Mouse (Mus musculus) liver, embryonic 14.5 days (tissue): ENCODE measurements around the gene Oxa1l. TPM values are rescaled to one million over a fixed set of nuclear protein-coding genes. Genes with fewer than 3 reads are reported as not detected.

Experiments
- ATAC-seq: fragments of 200-750 bp; cut with Nextera tagmentation; 2 replicates; pipeline ENCODE4 v1.8.0; 2017; ENCODE audit warnings: moderate number of reproducible peaks, mild to moderate bottlenecking, moderate library complexity; ENCODE audit not compliant: insufficient read depth
- DNase-seq, 3 experiments: peaks; one replicate each; pipeline ENCODE4 v3.0.0-alpha.2; 2012 to 2013; ENCODE audit warnings: low read depth in 3 of 3, low spot score in 3 of 3
- H3K27ac ChIP-seq: fragments of 300-500 bp; sonication (generic); 2 replicates; pipeline ENCODE4 v1.5.1; 2014; ENCODE audit warnings: moderate library complexity, mild to moderate bottlenecking, control low read depth, inconsistent platforms
- H3K27me3 ChIP-seq: fragments of 300-500 bp; sonication (generic); 2 replicates; pipeline ENCODE4 v1.6.1; 2014; ENCODE audit warnings: mild to moderate bottlenecking, low read length, moderate library complexity; ENCODE audit not compliant: control insufficient read depth, insufficient read depth
- H3K36me3 ChIP-seq: fragments of 300-500 bp; sonication (generic); replicated peaks from 2 replicates; pipeline ENCODE4 v1.6.1; 2014; ENCODE audit warnings: low read depth; ENCODE audit not compliant: control insufficient read depth, insufficient read depth
- H3K4me1 ChIP-seq, 2 experiments: fragments of 200-500 bp in 1 of 2; fragments of 300-500 bp in 1 of 2; sonication (generic) in 1 of 2; replicated peaks; 2 replicates each; pipeline ENCODE4 v1.6.1; 2012 to 2014; ENCODE audit warnings: antibody characterized with exemption in 1 of 2, inconsistent platforms in 1 of 2, low read length in 1 of 2; ENCODE audit not compliant: control insufficient read depth in 2 of 2, insufficient read depth in 2 of 2
- H3K4me2 ChIP-seq: fragments of 300-500 bp; sonication (generic); 2 replicates; pipeline ENCODE4 v1.6.1; 2014; ENCODE audit warnings: low read depth, mild to moderate bottlenecking, control low read depth, moderate library complexity
- H3K4me3 ChIP-seq, 2 experiments: fragments of 200-500 bp in 1 of 2; fragments of 300-500 bp in 1 of 2; sonication (generic) in 1 of 2; 2 replicates each; pipeline ENCODE4 v1.5.1; 2012 to 2014; ENCODE audit warnings: low read depth in 2 of 2, low read length in 2 of 2, mild to moderate bottlenecking in 2 of 2, control low read depth in 1 of 2, inconsistent platforms in 1 of 2, moderate library complexity in 1 of 2; ENCODE audit not compliant: insufficient read depth in 1 of 2
- H3K9ac ChIP-seq: fragments of 300-500 bp; sonication (generic); replicated peaks from 2 replicates; pipeline ENCODE4 v1.6.1; 2014; ENCODE audit warnings: mild to moderate bottlenecking, control low read depth, moderate library complexity
- H3K9me3 ChIP-seq: fragments of 300-500 bp; sonication (generic); 2 replicates; pipeline ENCODE4 v1.6.1; 2016; ENCODE audit warnings: low read length, mixed read lengths; ENCODE audit not compliant: control insufficient read depth
- CTCF ChIP-seq: IDR thresholded peaks from 2 replicates; pipeline ENCODE4 v1.5.1; 2016; ENCODE audit warnings: antibody characterized with exemption, low read depth, control low read depth
- EP300 ChIP-seq: IDR thresholded peaks from 2 replicates; pipeline ENCODE4 v1.6.1; 2016; ENCODE audit warnings: antibody characterized with exemption, low read depth
- WGBS: fragments of 180-500 bp; shearing (Covaris S2); extraction: QIAGEN DNeasy Blood & Tissue Kit; methylation state at CpG from one replicate; pipeline ENCODE4 v1.1.7; 2014; ENCODE audit not compliant: insufficient replicate concordance; 5-methylcytosine and 5-hydroxymethylcytosine counted together
- polyA plus RNA-seq, 2 experiments: library from polyadenylated mRNA; depleted of rRNA in 1 of 2; stranded (reverse) in 1 of 2; unstranded in 1 of 2; fragments of >200 nt; fragmentation: Nextera tagmentation in 1 of 2; extraction: Ambion mirVana in 1 of 2; gene quantifications; 2 replicates each; pipeline versions ENCODE4 v1.2.1 to v1.2.3; 2012 to 2014

The Oxa1l gene
- polyA plus RNA-seq, 2 experiments = 17.4 to 27.9 TPM

GRCm38 (mm10) chr14:54390843-54391242 is 30.2 kb downstream of the Oxa1l start:
- ATAC-seq = no peak
- TF ChIP-seq EP300 (no peak), CTCF (no peak)
- Histone ChIP-seq H3K4me2 (no peak overlapping the region), H3K27me3 (no peaks in the 10 kb centered on the region), H3K9me3 (no peaks in the 10 kb centered on the region), H3K27ac (no peak overlapping the region), H3K36me3 (no peaks in the 10 kb centered on the region), H3K4me1 (no peaks in the 10 kb centered on the region), H3K4me3 (no peak overlapping the region), H3K9ac (no peak overlapping the region)
- 53% methylated on average over 6 of the region's 6 CpGs for WGBS
- DNase-seq = no peak

- no peaks in the 10 kb centered on the region for H3K27me3 ChIP-seq
- ATAC-seq (no peak), DNase-seq (no peak)
- TF ChIP-seq CTCF (no peak), EP300 (no peak)
- H3K4me3 ChIP-seq = no peak overlapping the region
- H3K36me3 ChIP-seq = no peaks in the 10 kb centered on the region
- no peak overlapping the region for H3K9ac ChIP-seq
- no peaks in the 10 kb centered on the region for H3K4me1 ChIP-seq
- no peaks in the 10 kb centered on the region for H3K9me3 ChIP-seq
- H3K27ac ChIP-seq = no peak overlapping the region
- 51% methylated on average over 3 of the region's 3 CpGs for WGBS
- no peak overlapping the region for H3K4me2 ChIP-seq
Measured at GRCm38 (mm10) chr14:54393794-54394193, 33.2 kb downstream of the Oxa1l start.

GRCm38 (mm10) chr14:54394309-54394708 is 33.7 kb downstream of the Oxa1l start:
- Histone ChIP-seq H3K9ac (no peak overlapping the region), H3K27ac (no peak overlapping the region), H3K4me3 (no peak overlapping the region), H3K4me1 (peaks cover 0 to 3% of the 10 kb centered on the region in 2 experiments; a peak in 1 of 4 replicates), H3K27me3 (no peaks in the 10 kb centered on the region), H3K9me3 (no peaks in the 10 kb centered on the region), H3K4me2 (no peak overlapping the region), H3K36me3 (no peaks in the 10 kb centered on the region)
- ATAC-seq = no peak
- DNase-seq = no peak
- TF ChIP-seq CTCF = no peak
- TF ChIP-seq EP300 = no peak

GRCm38 (mm10) chr14:54396685-54397084 is 36.1 kb downstream of the Oxa1l start:
- Histone ChIP-seq H3K4me1 (peaks cover 0 to 5% of the 10 kb centered on the region in 2 experiments; a peak in 1 of 4 replicates), H3K27me3 (no peaks in the 10 kb centered on the region), H3K9me3 (no peaks in the 10 kb centered on the region), H3K36me3 (no peaks in the 10 kb centered on the region), H3K4me2 (no peak overlapping the region), H3K9ac (no peak overlapping the region), H3K27ac (no peak overlapping the region), H3K4me3 (no peak overlapping the region)
- 64% methylated on average over 7 of the region's 7 CpGs for WGBS
- no peak for ATAC-seq
- DNase-seq = no peak
- TF ChIP-seq EP300 = no peak
- no peak for TF ChIP-seq CTCF

GRCm38 (mm10) chr14:54397872-54398527 is 37.4 kb downstream of the Oxa1l start:
- 49% methylated on average over 7 of the region's 7 CpGs for WGBS
- Histone ChIP-seq H3K27me3 (no peaks in the 10 kb centered on the region), H3K4me2 (no peak overlapping the region), H3K27ac (no peak overlapping the region), H3K9me3 (no peaks in the 10 kb centered on the region), H3K36me3 (no peaks in the 10 kb centered on the region), H3K4me1 (peaks cover 0 to 5% of the 10 kb centered on the region in 2 experiments; a peak in 1 of 4 replicates), H3K4me3 (no peak overlapping the region), H3K9ac (no peak overlapping the region)
- ATAC-seq = no peak
- TF ChIP-seq CTCF (no peak), EP300 (no peak)
- DNase-seq = no peak
